Mouse (Mus musculus) limb, embryonic 13.5 days (tissue): ENCODE data around the gene Klhl26. TPM values are rescaled to one million over a fixed set of nuclear protein-coding genes. Genes with fewer than 3 reads are reported as not detected.
A peak's percentile ranks its signal among the peaks of the same experiment; 100 is the strongest.
"Not testable (repeated sequence)": the region's sequence is repeated elsewhere in the genome, so short reads cannot be mapped to it uniquely, and the experiment has no call there.

Experiments
- ATAC-seq: fragments of 200-750 bp; cut with Nextera tagmentation; 2 replicates; pipeline ENCODE4 v1.8.0; 2017; ENCODE audit warnings: low read depth, moderate number of reproducible peaks, moderate TSS enrichment; ENCODE audit not compliant: low FRiP score
- H3K27ac ChIP-seq: fragments of 300-500 bp; sonication (generic); 2 replicates; pipeline ENCODE4 v1.5.1; 2015; ENCODE audit warnings: inconsistent platforms, mild to moderate bottlenecking, moderate library complexity
- H3K27me3 ChIP-seq: fragments of 300-500 bp; sonication (generic); 2 replicates; pipeline ENCODE4 v1.6.1; 2015; ENCODE audit warnings: mild to moderate bottlenecking, inconsistent platforms
- H3K36me3 ChIP-seq: fragments of 300-500 bp; sonication (generic); 2 replicates; pipeline ENCODE4 v1.6.1; 2015; ENCODE audit warnings: inconsistent platforms, mild to moderate bottlenecking, moderate library complexity
- H3K4me1 ChIP-seq: fragments of 300-500 bp; sonication (generic); 2 replicates; pipeline ENCODE4 v1.6.1; 2015; ENCODE audit warnings: inconsistent platforms
- H3K4me2 ChIP-seq: fragments of 300-500 bp; sonication (generic); replicated peaks from 2 replicates; pipeline ENCODE4 v1.6.1; 2015; ENCODE audit warnings: inconsistent platforms, mild to moderate bottlenecking, moderate library complexity
- H3K4me3 ChIP-seq: fragments of 300-500 bp; sonication (generic); 2 replicates; pipeline ENCODE4 v1.5.1; 2015; ENCODE audit warnings: moderate library complexity, mild to moderate bottlenecking, inconsistent platforms
- H3K9ac ChIP-seq: fragments of 300-500 bp; sonication (generic); 2 replicates; pipeline ENCODE4 v1.6.1; 2015; ENCODE audit warnings: mild to moderate bottlenecking, inconsistent platforms
- H3K9me3 ChIP-seq: fragments of 300-500 bp; sonication (generic); 2 replicates; pipeline ENCODE4 v1.6.1; 2016; ENCODE audit warnings: inconsistent platforms
- WGBS: fragments of 180-500 bp; shearing (Covaris S2); methylation state at CpG from one replicate; pipeline ENCODE4 v1.1.7; 2015; 5-methylcytosine and 5-hydroxymethylcytosine counted together
- polyA plus RNA-seq: library from polyadenylated mRNA; unstranded; fragments of >200 nt; fragmentation: Nextera tagmentation; extraction: Ambion mirVana; gene quantifications from 2 replicates; pipeline ENCODE4 v1.2.1, GENCODE M21; 2015

Gene Klhl26
- polyA plus RNA-seq, result 29.0 and 30.3 TPM in 2 replicates

- Histone ChIP-seq H3K27me3 (no peaks in the 10 kb centered on the region), H3K4me2 (peak within 1 kb of the TSS; percentile 70), H3K4me3 (peak within 1 kb of the TSS; percentile 74), H3K9me3 (no peaks in the 10 kb centered on the region), H3K36me3 (peaks cover 4% of the 10 kb centered on the region; the same call in 1 of the 2 replicates), H3K27ac (no peak within 1 kb of the TSS), H3K9ac (peak within 1 kb of the TSS; percentile 89), H3K4me1 (peaks cover 23% of the 10 kb centered on the region)
- WGBS, result under 1% methylated on average over 53 of the region's 53 CpGs
- ATAC-seq, result peak; percentile 92
These were observed at the start of gene Klhl26 for GRCm38 (mm10) chr8:70476333-70477268. Klhl26 (minus strand) TSS chr8:70476968.

GRCm38 (mm10) chr8:70522592-70523403, 46.0 kb upstream of the Klhl26 start:
- Histone ChIP-seq H3K4me1 (peaks cover 22% of the 10 kb centered on the region), H3K4me3 (peak overlapping the region; percentile 79), H3K9me3 (no peaks in the 10 kb centered on the region), H3K36me3 (peaks cover 14% of the 10 kb centered on the region), H3K27me3 (no peaks in the 10 kb centered on the region), H3K9ac (peak overlapping the region; percentile 82), H3K4me2 (peak overlapping the region; percentile 84), H3K27ac (peak overlapping the region; percentile 63; the same call in 1 of the 2 replicates)
- WGBS, result under 1% methylated on average over 51 of the region's 51 CpGs
- peak; percentile 87 for ATAC-seq

- H3K9me3 ChIP-seq, result no peaks in the 10 kb centered on the region
- H3K4me1 ChIP-seq, result peaks cover 13% of the 10 kb centered on the region
- H3K4me2 ChIP-seq, result no peak overlapping the region
- peaks cover 35% of the 10 kb centered on the region for H3K36me3 ChIP-seq
- ATAC-seq, result no peak
- WGBS, result 64% methylated on average over 2 of the region's 2 CpGs
- H3K9ac ChIP-seq, result no peak overlapping the region
- no peak overlapping the region for H3K27ac ChIP-seq
- H3K4me3 ChIP-seq, result no peak overlapping the region
- no peaks in the 10 kb centered on the region for H3K27me3 ChIP-seq
These were observed 42.8 kb upstream of the Klhl26 start for GRCm38 (mm10) chr8:70519606-70520005.

GRCm38 (mm10) chr8:70519043-70519442, 42.3 kb upstream of the Klhl26 start:
- 90% methylated on average over 6 of the region's 6 CpGs for WGBS
- ATAC-seq, result no peak

GRCm38 (mm10) chr8:70517940-70518643, 41.3 kb upstream of the Klhl26 start:
- H3K27me3 ChIP-seq, result no peaks in the 10 kb centered on the region
- H3K27ac ChIP-seq, result no peak overlapping the region
- H3K4me3 ChIP-seq, result no peak overlapping the region
- no peak overlapping the region for H3K4me2 ChIP-seq
- no peak for ATAC-seq
- H3K9me3 ChIP-seq, result no peaks in the 10 kb centered on the region
- 0 out of 2 replicates have a peak overlapping the region, but pooled peaks have one; percentile 19 for H3K9ac ChIP-seq
- H3K36me3 ChIP-seq, result peaks cover 50% of the 10 kb centered on the region
- 74% methylated on average over 10 of the region's 10 CpGs for WGBS
- peaks cover 10% of the 10 kb centered on the region for H3K4me1 ChIP-seq

More at GRCm38 (mm10) chr8:70519043-70519442, 42.3 kb upstream of the Klhl26 start:
- Histone ChIP-seq H3K9me3 (no peaks in the 10 kb centered on the region), H3K27me3 (no peaks in the 10 kb centered on the region), H3K36me3 (peaks cover 40% of the 10 kb centered on the region), H3K4me3 (no peak overlapping the region), H3K4me1 (peaks cover 13% of the 10 kb centered on the region), H3K4me2 (no peak overlapping the region), H3K27ac (no peak overlapping the region), H3K9ac (no peak overlapping the region)

GRCm38 (mm10) chr8:70513441-70513840, 36.7 kb upstream of the Klhl26 start:
- Histone ChIP-seq H3K27ac (no peak overlapping the region), H3K4me1 (peaks cover 25% of the 10 kb centered on the region), H3K4me3 (no peak overlapping the region), H3K27me3 (no peaks in the 10 kb centered on the region), H3K4me2 (no peak overlapping the region), H3K36me3 (peaks cover 53% of the 10 kb centered on the region), H3K9ac (no peak overlapping the region), H3K9me3 (no peaks in the 10 kb centered on the region)
- WGBS, result 68% methylated on average over 2 of the region's 2 CpGs
- no peak for ATAC-seq

GRCm38 (mm10) chr8:70512253-70512903, 35.6 kb upstream of the Klhl26 start:
- H3K9me3 ChIP-seq, result no peaks in the 10 kb centered on the region
- H3K4me2 ChIP-seq, result no peak overlapping the region
- H3K36me3 ChIP-seq, result peaks cover 58% of the 10 kb centered on the region
- ATAC-seq, result no peak
- no peaks in the 10 kb centered on the region for H3K27me3 ChIP-seq
- 0 out of 2 replicates have a peak overlapping the region, but pooled peaks have one; percentile 4 for H3K9ac ChIP-seq
- 90% methylated on average over 11 of the region's 11 CpGs for WGBS
- H3K4me3 ChIP-seq, result no peak overlapping the region
- H3K27ac ChIP-seq, result no peak overlapping the region
- H3K4me1 ChIP-seq, result peaks cover 26% of the 10 kb centered on the region

GRCm38 (mm10) chr8:70511770-70512169, 35.0 kb upstream of the Klhl26 start:
- Histone ChIP-seq H3K27me3 (no peaks in the 10 kb centered on the region), H3K4me3 (no peak overlapping the region), H3K4me1 (peaks cover 29% of the 10 kb centered on the region), H3K9ac (no peak overlapping the region), H3K4me2 (peak overlapping the region; percentile 98), H3K9me3 (no peaks in the 10 kb centered on the region), H3K36me3 (peaks cover 61% of the 10 kb centered on the region), H3K27ac (no peak overlapping the region)
- 98% methylated on average over 2 of the region's 2 CpGs for WGBS
- ATAC-seq, result no peak

- H3K27ac ChIP-seq, H3K9me3 ChIP-seq, ATAC-seq, H3K27me3 ChIP-seq: not testable (repeated sequence)
- H3K4me3 ChIP-seq, result peak overlapping the region; percentile 98
- 86% methylated on average over 6 of the region's 6 CpGs for WGBS
- peak overlapping the region; percentile 99; the same call in 1 of the 2 replicates for H3K9ac ChIP-seq
- peaks cover 30% of the 10 kb centered on the region for H3K4me1 ChIP-seq
- H3K4me2 ChIP-seq, result peak overlapping the region; percentile 98
- peaks cover 55% of the 10 kb centered on the region for H3K36me3 ChIP-seq
These were observed 34.4 kb upstream of the Klhl26 start for GRCm38 (mm10) chr8:70511174-70511573.

GRCm38 (mm10) chr8:70510228-70510915, 33.6 kb upstream of the Klhl26 start, which contains the start of gene Uba52:
Uba52 (minus strand) TSS chr8:70510801.
- H3K9ac ChIP-seq, result peak within 1 kb of the TSS; percentile 99
- peak within 1 kb of the TSS; percentile 98 for H3K4me2 ChIP-seq
- peak within 1 kb of the TSS; percentile 98 for H3K4me3 ChIP-seq
- 1% methylated on average over 54 of the region's 74 CpGs for WGBS
- H3K27me3 ChIP-seq, result no peaks in the 10 kb centered on the region
- no peaks in the 10 kb centered on the region for H3K9me3 ChIP-seq
- peaks cover 48% of the 10 kb centered on the region for H3K36me3 ChIP-seq
- peak within 1 kb of the TSS; percentile 96 for H3K27ac ChIP-seq
- H3K4me1 ChIP-seq, result peaks cover 37% of the 10 kb centered on the region
- peak; percentile 83 for ATAC-seq
